Mouse (Mus musculus) embryonic fibroblast, embryonic 13.5 days (primary cell): ENCODE results near the gene Efcab5.

Experiments
- CTCF ChIP-seq: IDR thresholded peaks from 2 replicates; pipeline ENCODE4 v1.5.1; 2011; ENCODE audit warnings: mild to moderate bottlenecking, control low read depth, low read length, moderate library complexity, borderline replicate concordance; ENCODE audit not compliant: insufficient read depth
- POLR2A ChIP-seq: IDR thresholded peaks from 2 replicates; pipeline ENCODE4 v1.6.1; 2011; ENCODE audit warnings: low read depth, mild to moderate bottlenecking, control low read depth, low read length, moderate library complexity

GRCm38 (mm10) chr11:77068825-77069224 lies 119.9 kb downstream of the Efcab5 start:
- TF ChIP-seq CTCF = no peak
- TF ChIP-seq POLR2A = no peak
